Mouse (Mus musculus): Measurements from ENCODE around the gene Gm1673. TPM values are rescaled to one million over a fixed set of nuclear protein-coding genes. Genes with fewer than 3 reads are reported as not detected.
"Not testable (repeated sequence)": the region's sequence is repeated elsewhere in the genome, so short reads cannot be mapped to it uniquely, and the experiment has no call there.

Gene Gm1673
- polyA plus RNA-seq (2012; ENCODE audit: insufficient read depth, insufficient read length, missing spikeins), result 14.0 and 21.6 TPM in 2 replicates

DNA sequence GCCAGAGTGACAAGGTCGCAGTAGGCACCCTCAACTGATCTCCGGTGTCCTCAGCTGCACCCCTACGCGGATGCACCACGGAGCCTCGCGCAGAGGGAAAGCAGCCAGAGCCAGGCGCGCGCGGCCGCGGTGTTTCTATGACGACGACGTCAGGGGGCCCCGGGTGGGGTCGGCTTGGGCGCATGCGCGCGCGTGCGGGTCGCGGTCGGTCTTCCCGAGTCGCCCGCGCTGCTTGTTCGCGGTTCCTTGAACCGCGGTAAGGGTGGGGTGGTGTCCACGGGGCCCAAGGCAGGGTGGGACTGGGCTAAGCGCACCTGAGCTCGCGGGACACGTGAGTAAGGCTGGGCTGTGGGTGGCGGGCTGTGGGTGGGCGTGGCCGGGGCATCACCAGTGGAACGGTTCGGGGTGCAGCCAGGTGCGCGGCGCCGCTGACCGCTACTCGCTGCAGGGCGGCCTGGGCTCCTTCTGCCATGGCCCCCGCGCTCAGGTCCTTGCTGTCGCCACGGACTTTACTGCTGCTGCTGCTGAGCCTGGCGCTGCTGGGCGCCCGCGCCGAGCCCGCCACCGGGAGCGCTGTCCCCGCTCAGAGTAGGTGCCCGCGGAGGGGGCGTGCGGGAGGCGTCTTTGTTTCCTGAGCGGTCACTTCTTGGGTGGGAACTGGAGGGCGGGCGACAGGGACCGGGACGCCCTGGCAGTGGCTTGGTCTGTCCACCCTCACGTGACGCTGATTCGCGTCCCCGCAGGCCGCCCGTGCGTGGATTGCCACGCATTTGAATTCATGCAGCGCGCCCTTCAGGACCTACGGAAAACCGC, at the start of gene Gm1673:
Gene Gm1673, plus strand, starts transcription at position 125 of the 813 bp plus-strand sequence.
- no peak; the same call in 1 of the 2 replicates for TF ChIP-seq CTCF (IDR thresholded peaks at IDR 0.05; ENCODE audit: low read depth, low read length)
- no peak for TF ChIP-seq POLR2A (IDR thresholded peaks at IDR 0.05; ENCODE audit: borderline replicate concordance, low read depth, low read length)
- Histone ChIP-seq H3K4me3 (ENCODE audit: insufficient read depth, low read length) (peak within 1 kb of the TSS; percentile 72), H3K27ac (ENCODE audit: insufficient read depth, low read depth, low read length) (no peak within 1 kb of the TSS), H3K4me1 (ENCODE audit: control insufficient read depth, insufficient read depth, low read length) (peaks cover 7% of the 10 kb centered on the region)

DNA sequence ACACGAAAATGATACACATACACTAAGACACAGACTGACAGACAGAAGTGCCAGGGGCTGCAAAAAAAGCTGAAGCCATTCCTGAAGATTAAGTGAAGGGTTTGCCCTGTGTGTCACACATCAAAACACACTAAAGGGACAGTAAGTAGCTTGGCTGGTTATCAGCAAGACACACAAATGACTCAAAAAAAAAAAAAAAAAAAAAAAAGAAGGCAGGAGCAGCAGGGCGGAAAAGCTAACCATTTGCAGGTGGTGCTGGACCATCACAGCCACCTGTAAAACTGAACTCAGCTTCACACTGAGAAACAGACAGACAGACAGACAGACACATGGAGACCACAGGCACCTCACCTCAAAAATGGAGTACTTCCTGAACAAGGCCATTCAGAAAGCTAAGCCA, 49.2 kb upstream of the Gm1673 start:
- Histone ChIP-seq H3K4me1 (ENCODE audit: control insufficient read depth, insufficient read depth, low read length) (peaks cover 31% of the 10 kb centered on the region), H3K27ac (ENCODE audit: insufficient read depth, low read depth, low read length) (no peak overlapping the region), H3K4me3 (ENCODE audit: insufficient read depth, low read length) (peak overlapping the region; percentile 14; the same call in 1 of the 2 replicates)
- TF ChIP-seq CTCF (IDR thresholded peaks at IDR 0.05; ENCODE audit: low read depth, low read length) (no peak), POLR2A (IDR thresholded peaks at IDR 0.05; ENCODE audit: borderline replicate concordance, low read depth, low read length) (no peak)

DNA sequence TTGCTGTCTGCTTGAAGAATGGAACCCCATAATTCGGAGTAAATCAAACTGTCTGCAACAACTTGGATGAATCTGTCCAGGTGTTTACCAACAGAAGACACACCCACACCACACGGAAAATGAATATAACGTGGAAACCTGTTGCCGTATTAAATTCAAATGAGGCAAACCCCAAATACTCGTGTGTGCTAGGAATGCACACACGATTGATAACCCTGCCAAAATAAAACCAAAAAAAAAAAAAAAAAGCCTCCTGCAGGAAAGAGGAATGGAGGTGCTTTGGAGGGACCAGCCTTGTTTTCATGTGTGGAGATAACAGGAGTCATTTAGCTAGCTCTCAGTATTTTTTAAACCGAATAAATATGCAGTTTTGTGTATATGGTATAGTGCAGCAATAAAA, 48.4 kb upstream of the Gm1673 start:
- H3K27ac ChIP-seq (ENCODE audit: insufficient read depth, low read depth, low read length), result no peak overlapping the region
- H3K4me3 ChIP-seq (ENCODE audit: insufficient read depth, low read length), result peak overlapping the region; percentile 31

DNA sequence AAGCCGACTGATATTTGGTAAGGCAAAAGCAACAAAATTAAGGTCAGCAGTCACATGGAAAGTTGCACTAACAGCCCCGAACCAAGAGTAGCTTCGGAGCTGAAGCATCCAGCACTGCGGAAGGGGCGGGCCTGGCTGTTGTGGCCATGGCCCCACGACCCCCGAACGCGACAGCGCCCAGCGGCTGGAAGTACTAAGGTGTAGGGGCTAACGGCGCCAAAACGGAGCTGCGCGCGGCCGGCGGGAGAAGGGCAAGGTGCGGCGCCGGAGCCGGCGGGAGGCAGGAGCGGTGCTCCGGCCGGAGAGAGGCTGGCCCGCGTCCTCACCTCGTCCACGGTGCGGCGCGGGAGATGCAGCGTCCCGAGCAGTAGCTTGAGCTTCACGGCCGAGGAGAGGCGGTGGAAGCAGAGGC, 47.5 kb upstream of the Gm1673 start:
- peaks cover 31% of the 10 kb centered on the region for H3K4me1 ChIP-seq (ENCODE audit: control insufficient read depth, insufficient read depth, low read length)
- peak overlapping the region; percentile 71 for H3K27ac ChIP-seq (ENCODE audit: insufficient read depth, low read depth, low read length)
- TF ChIP-seq POLR2A (IDR thresholded peaks at IDR 0.05; ENCODE audit: borderline replicate concordance, low read depth, low read length) (no peak), CTCF (IDR thresholded peaks at IDR 0.05; ENCODE audit: low read depth, low read length) (no peak)
- H3K4me3 ChIP-seq (ENCODE audit: insufficient read depth, low read length), result peak overlapping the region; percentile 77

More for the DNA sequence above, 48.4 kb upstream of the Gm1673 start:
- H3K4me1 ChIP-seq (ENCODE audit: control insufficient read depth, insufficient read depth, low read length), result peaks cover 31% of the 10 kb centered on the region
- TF ChIP-seq POLR2A (IDR thresholded peaks at IDR 0.05; ENCODE audit: borderline replicate concordance, low read depth, low read length) (no peak), CTCF (IDR thresholded peaks at IDR 0.05; ENCODE audit: low read depth, low read length) (no peak)

DNA sequence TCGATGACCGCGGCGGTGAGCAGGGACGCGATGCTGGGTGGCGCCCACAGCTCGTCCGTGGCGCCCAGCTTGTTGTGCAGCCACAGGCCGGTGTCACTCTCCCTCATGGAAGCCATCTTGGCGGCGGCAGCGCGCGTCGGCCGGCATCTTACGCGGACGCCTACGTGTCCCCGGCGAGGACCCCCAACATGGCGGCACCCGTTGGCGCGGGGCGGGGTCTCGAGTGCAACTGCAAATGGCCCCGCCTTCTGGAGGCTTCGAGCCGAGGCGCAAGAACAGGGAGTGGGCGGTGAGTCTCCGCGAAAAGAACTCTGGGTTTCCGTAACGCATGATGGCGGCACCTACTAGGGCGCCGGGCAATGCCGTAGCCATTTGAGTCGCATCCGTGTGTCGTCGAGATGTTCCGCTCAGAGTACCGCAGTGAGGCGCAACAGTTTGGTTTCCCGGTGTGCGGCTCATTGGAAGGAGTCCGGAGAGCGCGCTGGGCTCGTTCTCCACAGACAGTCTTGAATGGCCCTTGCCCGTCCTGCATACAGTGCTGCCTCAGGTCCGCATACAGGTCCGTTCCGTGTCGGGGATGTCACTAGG, 47.0 kb upstream of the Gm1673 start, which contains the start of gene Nelfa:
Gene Nelfa, minus strand, starts transcription at position 294 of the 588 bp plus-strand sequence.
- H3K27ac ChIP-seq (ENCODE audit: insufficient read depth, low read depth, low read length), result peak within 1 kb of the TSS; percentile 71
- no peak for TF ChIP-seq POLR2A (IDR thresholded peaks at IDR 0.05; ENCODE audit: borderline replicate concordance, low read depth, low read length)
- no peak for TF ChIP-seq CTCF (IDR thresholded peaks at IDR 0.05; ENCODE audit: low read depth, low read length)
- peak within 1 kb of the TSS; percentile 81 for H3K4me3 ChIP-seq (ENCODE audit: insufficient read depth, low read length)
- peaks cover 31% of the 10 kb centered on the region for H3K4me1 ChIP-seq (ENCODE audit: control insufficient read depth, insufficient read depth, low read length)

DNA sequence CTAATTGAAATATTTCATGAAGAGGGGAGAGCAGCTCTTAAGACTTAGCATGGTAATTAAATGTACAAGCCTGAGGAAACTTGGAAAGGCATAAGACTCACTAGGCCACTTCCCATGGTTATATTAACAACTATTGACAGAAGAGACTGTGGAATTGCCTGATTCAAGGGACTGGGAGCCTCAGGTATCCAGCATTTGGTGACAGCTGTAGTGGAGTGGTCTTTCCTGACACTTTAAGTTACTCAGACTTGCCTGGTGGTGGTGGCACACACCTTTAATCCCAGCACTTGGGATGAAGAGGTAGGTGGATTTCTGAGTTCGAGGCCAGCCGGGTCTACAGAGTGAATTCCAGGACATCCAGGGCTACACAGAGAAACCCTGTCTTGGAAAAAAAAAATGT, 46.0 kb upstream of the Gm1673 start:
- H3K4me3 ChIP-seq (ENCODE audit: insufficient read depth, low read length), result no peak overlapping the region; the same call in 1 of the 2 replicates
- peaks cover 30% of the 10 kb centered on the region for H3K4me1 ChIP-seq (ENCODE audit: control insufficient read depth, insufficient read depth, low read length)
- no peak overlapping the region for H3K27ac ChIP-seq (ENCODE audit: insufficient read depth, low read depth, low read length)
- TF ChIP-seq CTCF (IDR thresholded peaks at IDR 0.05; ENCODE audit: low read depth, low read length) (no peak), POLR2A (IDR thresholded peaks at IDR 0.05; ENCODE audit: borderline replicate concordance, low read depth, low read length) (no peak)

DNA sequence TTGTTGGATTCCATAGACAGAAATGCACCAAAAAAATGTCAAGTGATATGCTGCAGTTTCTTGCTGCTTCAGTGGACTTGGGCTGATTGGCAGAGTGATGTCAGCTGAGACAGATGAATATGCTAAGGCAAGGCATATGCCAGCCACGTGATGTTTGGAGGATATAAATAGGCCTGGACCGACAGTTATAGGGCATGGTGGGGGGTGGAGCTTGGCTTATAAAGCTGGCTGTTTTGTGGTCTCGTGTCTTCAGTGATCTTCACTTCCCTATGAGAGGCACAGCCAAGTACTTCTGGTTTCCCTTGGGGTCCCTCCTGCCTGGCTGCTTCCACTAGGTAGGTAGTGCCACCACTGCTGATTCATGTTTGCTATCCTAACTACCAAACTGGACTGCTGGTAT, 44.8 kb upstream of the Gm1673 start:
- peaks cover 22% of the 10 kb centered on the region for H3K4me1 ChIP-seq (ENCODE audit: control insufficient read depth, insufficient read depth, low read length)
- no peak overlapping the region for H3K4me3 ChIP-seq (ENCODE audit: insufficient read depth, low read length)
- peak overlapping the region; percentile 94 for H3K27ac ChIP-seq (ENCODE audit: insufficient read depth, low read depth, low read length)
- TF ChIP-seq CTCF (IDR thresholded peaks at IDR 0.05; ENCODE audit: low read depth, low read length), result no peak
- TF ChIP-seq POLR2A (IDR thresholded peaks at IDR 0.05; ENCODE audit: borderline replicate concordance, low read depth, low read length), result no peak

DNA sequence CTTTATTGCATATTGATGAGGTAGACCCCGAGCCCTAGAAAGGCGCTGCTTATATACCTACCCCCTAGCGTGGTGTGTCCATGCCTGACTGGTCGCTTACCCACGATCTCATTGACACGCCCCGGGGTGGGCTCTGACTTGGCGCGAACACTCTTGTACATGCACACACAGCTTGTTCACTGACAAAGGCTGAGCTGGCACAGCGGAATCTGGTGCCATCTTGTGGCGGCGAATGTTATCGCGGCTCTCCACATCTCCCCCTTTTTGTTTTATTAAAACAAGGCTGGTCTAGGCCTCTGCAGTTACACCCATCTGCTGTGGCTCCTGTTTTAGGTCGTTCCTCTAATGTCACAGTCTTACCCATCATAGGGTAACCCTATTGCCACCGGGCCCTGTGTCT, 36.2 kb upstream of the Gm1673 start:
- not testable (repeated sequence) for H3K4me1 ChIP-seq (ENCODE audit: control insufficient read depth, insufficient read depth, low read length); H3K4me3 ChIP-seq (ENCODE audit: insufficient read depth, low read length); H3K27ac ChIP-seq (ENCODE audit: insufficient read depth, low read depth, low read length)

DNA sequence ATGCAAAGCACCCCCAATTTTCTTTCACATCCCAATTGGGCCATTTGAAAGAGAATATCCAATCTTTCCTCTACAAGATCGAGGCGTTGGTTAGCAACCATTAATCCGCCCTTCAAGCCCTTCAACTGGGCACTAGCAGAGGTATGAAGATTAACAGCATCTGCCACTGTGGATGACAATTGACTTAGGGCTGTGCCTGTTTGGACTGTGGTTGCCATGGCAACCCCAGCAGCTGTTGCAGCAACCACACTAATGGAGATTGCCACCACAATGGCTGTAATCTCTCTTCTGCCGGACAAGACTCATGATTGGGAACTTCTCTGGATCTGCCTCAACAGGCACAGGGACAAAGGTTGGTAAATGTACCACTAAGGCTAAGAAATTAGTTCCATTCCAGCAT, 34.9 kb upstream of the Gm1673 start:
- TF ChIP-seq CTCF (IDR thresholded peaks at IDR 0.05; ENCODE audit: low read depth, low read length) (no peak), POLR2A (IDR thresholded peaks at IDR 0.05; ENCODE audit: borderline replicate concordance, low read depth, low read length) (no peak)
- Histone ChIP-seq H3K4me3 (ENCODE audit: insufficient read depth, low read length) (no peak overlapping the region), H3K27ac (ENCODE audit: insufficient read depth, low read depth, low read length) (no peak overlapping the region), H3K4me1 (ENCODE audit: control insufficient read depth, insufficient read depth, low read length) (no peaks in the 10 kb centered on the region)
